Mouse (Mus musculus) kidney, postnatal 0 days (tissue): ENCODE measurements around the gene Zcchc4. TPM values are rescaled to one million over a fixed set of nuclear protein-coding genes. Genes with fewer than 3 reads are reported as not detected.

Source experiments
- ATAC-seq: fragments of 200-750 bp; cut with Nextera tagmentation; replicated peaks from 2 replicates; pipeline ENCODE4 v1.8.0; 2017; ENCODE audit warnings: low read depth, moderate number of reproducible peaks, moderate TSS enrichment, moderate library complexity; ENCODE audit not compliant: low FRiP score
- DNase-seq: peaks from one replicate; pipeline ENCODE4 v3.0.0-alpha.2; 2016; ENCODE audit warnings: low spot score
- H3K27ac ChIP-seq: fragments of 300-500 bp; sonication (generic); 2 replicates; pipeline ENCODE4 v1.5.1; 2014; ENCODE audit warnings: mild to moderate bottlenecking
- H3K27me3 ChIP-seq: fragments of 300-500 bp; sonication (generic); 2 replicates; pipeline ENCODE4 v1.6.1; 2014; ENCODE audit warnings: low read length, mixed read lengths; ENCODE audit not compliant: insufficient read depth
- H3K36me3 ChIP-seq: fragments of 300-500 bp; sonication (generic); 2 replicates; pipeline ENCODE4 v1.6.1; 2014; ENCODE audit warnings: low read length, mixed read lengths; ENCODE audit not compliant: insufficient read depth
- H3K4me1 ChIP-seq: fragments of 300-500 bp; sonication (generic); replicated peaks from 2 replicates; pipeline ENCODE4 v1.6.1; 2014; ENCODE audit warnings: antibody characterized with exemption, low read length, mixed read lengths; ENCODE audit not compliant: insufficient read depth
- H3K4me2 ChIP-seq: fragments of 300-500 bp; sonication (generic); 2 replicates; pipeline ENCODE4 v1.6.1; 2014; ENCODE audit warnings: mild to moderate bottlenecking, low read length, moderate library complexity, mixed read lengths
- H3K4me3 ChIP-seq: fragments of 300-500 bp; sonication (generic); replicated peaks from 2 replicates; pipeline ENCODE4 v1.5.1; 2014; ENCODE audit warnings: low read depth, low read length
- H3K9ac ChIP-seq: fragments of 300-500 bp; sonication (generic); 2 replicates; pipeline ENCODE4 v1.6.1; 2014; ENCODE audit warnings: low read depth, low read length
- H3K9me3 ChIP-seq: fragments of 300-500 bp; sonication (generic); replicated peaks from 2 replicates; pipeline ENCODE4 v1.6.1; 2016; ENCODE audit warnings: low read length, inconsistent platforms, mixed read lengths
- CTCF ChIP-seq: IDR thresholded peaks from 2 replicates; pipeline ENCODE4 v1.5.1; 2016; ENCODE audit warnings: antibody characterized with exemption, low read depth, mild to moderate bottlenecking, moderate library complexity
- WGBS: fragments of 180-500 bp; shearing (Covaris S2); extraction: QIAGEN DNeasy Blood & Tissue Kit; methylation state at CpG from one replicate; pipeline ENCODE4 v1.1.7; 2014; 5-methylcytosine and 5-hydroxymethylcytosine counted together
- polyA plus RNA-seq: library from polyadenylated mRNA; unstranded; fragments of >200 nt; fragmentation: Nextera tagmentation; extraction: Ambion mirVana; gene quantifications from 2 replicates; pipeline ENCODE4 v1.2.1, GENCODE M21; 2015

The Zcchc4 gene
- polyA plus RNA-seq, 1 experiment from 2014 or later = 8.7 TPM

GRCm38 (mm10) chr5:52743231-52743630 is 32.0 kb upstream of the Zcchc4 start:
- no peak overlapping the region for H3K4me3 ChIP-seq
- H3K27me3 ChIP-seq = no peaks in the 10 kb centered on the region
- no peak overlapping the region for H3K27ac ChIP-seq
- DNase-seq (no peak), ATAC-seq (no peak)
- H3K36me3 ChIP-seq = no peaks in the 10 kb centered on the region
- TF ChIP-seq CTCF = no peak
- H3K4me2 ChIP-seq = peak overlapping the region; percentile 78
- H3K9ac ChIP-seq = no peak overlapping the region
- H3K9me3 ChIP-seq = no peaks in the 10 kb centered on the region
- peaks cover 11% of the 10 kb centered on the region; the same call in 1 of the 2 replicates for H3K4me1 ChIP-seq
- 49% methylated on average over 4 of the region's 4 CpGs for WGBS

- no peak for DNase-seq
- no peaks in the 10 kb centered on the region for H3K9me3 ChIP-seq
- no peaks in the 10 kb centered on the region for H3K27me3 ChIP-seq
- TF ChIP-seq CTCF = no peak
- H3K4me3 ChIP-seq = no peak overlapping the region
- peaks cover 12% of the 10 kb centered on the region; the same call in 1 of the 2 replicates for H3K4me1 ChIP-seq
- H3K4me2 ChIP-seq = no peak overlapping the region
- H3K36me3 ChIP-seq = no peaks in the 10 kb centered on the region
- ATAC-seq = no peak
- H3K27ac ChIP-seq = no peak overlapping the region
- H3K9ac ChIP-seq = no peak overlapping the region
Observed at GRCm38 (mm10) chr5:52746920-52747319, 28.3 kb upstream of the Zcchc4 start.

GRCm38 (mm10) chr5:52748732-52749131 is 26.5 kb upstream of the Zcchc4 start:
- Histone ChIP-seq H3K9ac (no peak overlapping the region), H3K4me1 (0 out of 2 replicates have a peak, but pooled peaks cover 7% of the 10 kb centered on the region)
- WGBS = 59% methylated on average over 5 of the region's 5 CpGs

GRCm38 (mm10) chr5:52753146-52753545 is 22.1 kb upstream of the Zcchc4 start:
- DNase-seq (no peak), ATAC-seq (no peak)
- Histone ChIP-seq H3K27ac (no peak overlapping the region), H3K27me3 (no peaks in the 10 kb centered on the region), H3K9ac (no peak overlapping the region), H3K4me2 (no peak overlapping the region), H3K9me3 (no peaks in the 10 kb centered on the region), H3K4me1 (0 out of 2 replicates have a peak, but pooled peaks cover 1% of the 10 kb centered on the region), H3K4me3 (no peak overlapping the region), H3K36me3 (no peaks in the 10 kb centered on the region)
- no peak for TF ChIP-seq CTCF
- 65% methylated on average over 9 of the region's 9 CpGs for WGBS

More at GRCm38 (mm10) chr5:52748732-52749131, 26.5 kb upstream of the Zcchc4 start:
- DNase-seq (peak; percentile 51), ATAC-seq (peak; percentile 65)
- no peak overlapping the region for H3K4me2 ChIP-seq
- TF ChIP-seq CTCF = no peak
- H3K36me3 ChIP-seq = no peaks in the 10 kb centered on the region
- H3K4me3 ChIP-seq = no peak overlapping the region
- H3K9me3 ChIP-seq = no peaks in the 10 kb centered on the region
- no peaks in the 10 kb centered on the region for H3K27me3 ChIP-seq
- no peak overlapping the region for H3K27ac ChIP-seq

GRCm38 (mm10) chr5:52754196-52754595 is 21.0 kb upstream of the Zcchc4 start:
- Histone ChIP-seq H3K4me1 (no peaks in the 10 kb centered on the region), H3K9me3 (no peaks in the 10 kb centered on the region), H3K27me3 (no peaks in the 10 kb centered on the region), H3K27ac (no peak overlapping the region), H3K9ac (no peak overlapping the region), H3K4me2 (no peak overlapping the region), H3K4me3 (no peak overlapping the region), H3K36me3 (no peaks in the 10 kb centered on the region)
- no peak for TF ChIP-seq CTCF
- DNase-seq = no peak
- ATAC-seq = no peak

GRCm38 (mm10) chr5:52755337-52755736 is 19.9 kb upstream of the Zcchc4 start:
- H3K36me3 ChIP-seq = no peaks in the 10 kb centered on the region
- H3K4me2 ChIP-seq = no peak overlapping the region
- ATAC-seq (no peak), DNase-seq (no peak)
- 97% methylated on average over 3 of the region's 3 CpGs for WGBS
- H3K27me3 ChIP-seq = no peaks in the 10 kb centered on the region
- H3K4me3 ChIP-seq = no peak overlapping the region
- H3K27ac ChIP-seq = no peak overlapping the region
- TF ChIP-seq CTCF = no peak
- no peaks in the 10 kb centered on the region for H3K9me3 ChIP-seq
- H3K4me1 ChIP-seq = no peaks in the 10 kb centered on the region
- H3K9ac ChIP-seq = no peak overlapping the region

GRCm38 (mm10) chr5:52755989-52756388 is 19.2 kb upstream of the Zcchc4 start:
- H3K9me3 ChIP-seq = no peaks in the 10 kb centered on the region
- H3K4me3 ChIP-seq = no peak overlapping the region
- no peak overlapping the region for H3K9ac ChIP-seq
- WGBS = 89% methylated on average over 6 of the region's 6 CpGs
- no peaks in the 10 kb centered on the region for H3K27me3 ChIP-seq
- no peak for ATAC-seq
- peaks cover 3% of the 10 kb centered on the region; the same call in 1 of the 2 replicates for H3K36me3 ChIP-seq
- no peak for TF ChIP-seq CTCF
- H3K27ac ChIP-seq = no peak overlapping the region
- no peak overlapping the region for H3K4me2 ChIP-seq
- no peak for DNase-seq
- H3K4me1 ChIP-seq = no peaks in the 10 kb centered on the region
